Mouse (Mus musculus) spleen, embryonic (tissue): Measurements from ENCODE around the gene Os9.

Experiments used
- CTCF ChIA-PET: fragments of 350-600 bp; sonication (Branson Sonifier 250); formaldehyde crosslinking; loops from one replicate; lab custom pipeline; 2022; lab: Charles Lee

Gene Os9

DNA sequence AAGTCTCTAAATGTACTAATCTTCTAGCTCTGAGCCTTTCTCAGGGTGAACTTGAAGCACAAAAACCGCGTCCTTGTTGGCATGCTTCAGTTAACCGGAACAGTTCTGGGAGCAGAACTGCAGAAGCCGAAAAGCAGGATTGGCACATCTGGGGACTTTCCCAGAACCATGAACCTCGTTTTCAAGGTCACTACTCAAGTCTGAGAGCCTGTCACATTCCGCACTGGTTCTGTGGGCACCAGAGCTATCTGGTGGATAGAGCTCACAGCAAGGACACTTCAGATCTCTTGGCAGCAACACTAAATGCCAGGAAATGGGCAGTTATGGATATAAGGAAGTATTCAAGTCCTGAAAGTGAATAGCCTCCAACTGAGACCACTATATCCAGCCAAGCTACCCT lies 26.2 kb upstream of the Os9 start:
- CTCF ChIA-PET, result no interaction called here

DNA sequence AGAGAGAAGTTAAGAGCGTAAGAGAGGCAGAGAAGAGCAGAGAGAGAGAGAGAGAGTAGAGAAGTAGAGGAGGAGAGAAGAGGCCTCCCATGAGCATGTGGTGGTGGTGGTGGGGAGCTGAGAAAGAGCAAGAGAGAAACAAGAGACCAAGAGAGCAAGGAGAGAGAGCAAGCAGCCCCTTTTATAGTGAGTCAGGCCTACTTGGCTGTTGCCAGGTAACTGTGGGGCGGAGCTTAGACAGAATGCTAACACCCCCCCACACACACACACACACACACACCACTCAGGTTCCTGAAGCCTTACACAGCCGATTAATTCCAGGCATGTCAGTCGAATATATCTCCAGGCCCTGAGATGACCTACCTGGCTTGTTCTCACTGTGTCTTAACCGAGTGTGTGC lies 24.4 kb upstream of the Os9 start:
- CTCF ChIA-PET, result interaction anchor here (0.6 to 0.7 kb wide), 3 partner anchors 16 to 80 kb away, joined by 3 to 4 read pairs (median 3); no protein-coding TSS in a partner anchor

DNA sequence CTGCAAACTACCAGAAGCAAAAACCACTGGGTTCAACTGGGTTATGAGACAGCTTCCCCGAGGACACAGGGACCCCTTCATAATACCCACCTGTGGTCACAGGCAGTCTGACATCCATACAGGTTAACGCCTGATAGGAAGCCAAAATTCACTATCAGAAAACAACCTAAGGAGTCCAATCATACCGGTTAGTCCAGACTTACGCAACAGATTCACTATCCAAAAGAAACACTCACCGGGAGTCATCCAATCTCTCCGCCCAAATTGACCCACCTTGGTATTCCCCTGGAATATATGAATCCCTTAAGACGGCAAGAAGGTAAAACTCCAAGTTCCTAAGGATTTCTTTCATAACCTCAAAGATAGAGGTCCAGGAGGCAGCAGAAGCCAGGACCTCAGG lies 23.6 kb upstream of the Os9 start:
- CTCF ChIA-PET, result no interaction called here

DNA sequence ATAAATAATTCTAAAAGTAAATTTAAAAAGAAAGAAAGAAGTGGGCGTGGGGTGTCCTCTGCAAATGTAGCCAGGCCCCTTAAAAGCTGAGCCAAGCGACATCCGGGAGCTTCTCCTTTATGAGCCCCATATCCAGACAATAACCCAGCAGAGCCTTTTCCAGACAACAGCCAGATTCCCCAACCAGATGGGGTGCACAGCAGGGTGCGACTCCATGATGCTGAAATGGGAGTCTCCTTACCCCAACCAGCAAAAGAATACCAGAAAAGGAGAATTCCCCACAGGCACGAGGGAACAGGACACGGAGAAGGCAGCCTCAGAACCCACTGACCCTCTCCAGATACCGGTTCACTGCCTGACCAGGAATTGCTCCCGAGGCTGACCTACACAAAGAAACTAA lies 22.3 kb upstream of the Os9 start:
- CTCF ChIA-PET, result interaction anchor here (0.5 to 0.7 kb wide), 4 partner anchors 23 to 990 kb away, joined by 3 to 18 read pairs (median 6); no protein-coding TSS in a partner anchor

DNA sequence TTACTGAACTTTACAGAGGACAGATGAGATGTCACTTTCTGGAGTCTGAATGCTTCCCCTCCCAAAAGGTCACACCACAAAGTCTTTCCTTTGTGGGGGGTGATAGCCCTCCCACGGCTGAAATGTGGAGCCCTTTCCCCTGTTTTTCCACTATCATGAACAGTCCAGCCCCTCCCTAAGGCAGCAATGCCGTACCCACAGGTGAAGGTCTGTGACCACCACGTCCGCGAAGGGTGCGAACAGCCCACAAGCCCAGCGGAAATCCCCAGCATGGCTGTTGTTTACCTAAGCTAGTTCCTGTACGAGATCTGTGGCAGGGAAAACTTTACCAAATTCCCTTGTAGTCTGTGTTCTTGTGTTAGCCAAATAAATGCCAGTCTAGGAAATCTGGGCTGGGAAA lies 20.6 kb upstream of the Os9 start:
- CTCF ChIA-PET, result interaction anchor here (1.2 kb wide), 1 partner anchor 18 kb away, joined by 3 read pairs; no protein-coding TSS in a partner anchor

DNA sequence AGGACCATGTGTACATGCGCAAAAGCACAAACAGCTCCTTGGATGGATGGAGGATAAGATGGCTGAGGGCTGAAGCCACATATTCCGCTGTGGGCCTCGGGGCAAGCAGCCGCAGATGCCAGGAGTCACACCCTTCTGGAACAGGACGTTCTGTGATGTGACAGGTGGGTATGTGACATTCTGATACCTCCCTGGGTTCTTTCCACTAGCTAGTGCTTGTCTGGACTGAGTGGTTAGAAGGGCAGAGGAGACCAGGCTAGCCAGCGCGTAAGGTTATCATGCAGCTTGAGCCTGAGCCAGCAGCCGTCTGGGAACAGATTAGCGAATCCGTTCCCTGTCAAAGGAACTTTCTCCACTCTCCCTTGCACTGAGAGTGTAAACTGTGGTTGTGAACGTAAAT lies 20.0 kb upstream of the Os9 start:
- CTCF ChIA-PET, result interaction anchor here (0.5 to 1.2 kb wide), 4 partner anchors 9 to 21 kb away, joined by 3 to 5 read pairs (median 4); no protein-coding TSS in a partner anchor

DNA sequence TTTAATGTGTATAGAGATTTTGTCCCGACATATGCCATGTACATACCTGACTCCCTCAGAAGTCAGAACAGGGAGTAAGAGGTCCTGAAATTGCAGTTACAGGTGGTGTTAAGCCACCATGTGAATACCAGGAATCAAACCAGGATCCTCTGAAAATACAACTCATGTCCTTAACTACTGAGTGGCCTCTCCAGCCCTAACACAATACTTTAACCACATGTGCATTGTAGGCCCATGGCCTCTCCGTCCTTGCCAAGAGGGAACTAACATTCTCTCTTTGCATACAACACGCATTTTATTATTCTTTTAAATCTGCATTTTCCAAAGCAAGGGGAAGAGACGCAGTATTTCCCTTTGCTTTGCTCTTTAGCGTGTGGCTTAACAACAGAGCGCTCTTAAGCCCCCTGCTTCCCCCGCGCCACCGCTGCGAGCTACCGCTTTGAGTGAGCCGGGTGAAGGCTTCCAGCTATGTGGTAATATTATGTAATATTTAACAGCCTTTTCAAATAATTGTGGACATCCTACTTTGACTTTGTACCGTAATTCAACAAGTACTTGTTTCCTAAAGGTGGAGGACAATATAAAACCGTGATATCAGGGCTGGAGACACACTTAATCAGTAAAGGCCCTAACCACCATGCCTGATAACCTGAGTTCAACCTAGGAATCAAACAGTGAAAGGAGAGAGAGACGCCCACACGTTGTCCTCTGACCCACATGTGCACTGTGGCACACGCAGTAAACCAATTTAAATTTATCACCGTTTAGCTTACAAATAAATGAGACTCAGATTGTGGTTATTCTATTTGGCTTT lies 17.6 kb upstream of the Os9 start:
- CTCF ChIA-PET, result no interaction called here

DNA sequence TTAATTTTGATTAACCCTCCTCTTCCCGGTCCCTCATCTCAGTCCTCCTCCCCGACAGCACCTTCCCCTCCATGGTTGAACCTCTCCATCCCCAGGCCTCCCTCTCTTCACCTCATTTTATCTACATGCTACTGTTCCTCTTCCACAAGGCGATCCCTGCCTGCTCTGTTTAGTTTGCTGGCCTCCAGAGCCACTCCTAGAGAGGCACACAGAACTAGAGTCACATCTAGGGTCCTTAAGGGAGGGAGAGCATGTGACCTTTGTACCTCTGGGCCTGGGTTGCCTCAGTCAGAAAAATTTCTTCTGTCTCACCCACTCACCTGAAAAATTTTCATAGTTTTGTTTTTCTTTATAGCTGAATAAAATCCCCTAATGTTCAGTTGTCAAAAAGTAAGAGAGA lies 17.0 kb upstream of the Os9 start:
- CTCF ChIA-PET, result no interaction called here

DNA sequence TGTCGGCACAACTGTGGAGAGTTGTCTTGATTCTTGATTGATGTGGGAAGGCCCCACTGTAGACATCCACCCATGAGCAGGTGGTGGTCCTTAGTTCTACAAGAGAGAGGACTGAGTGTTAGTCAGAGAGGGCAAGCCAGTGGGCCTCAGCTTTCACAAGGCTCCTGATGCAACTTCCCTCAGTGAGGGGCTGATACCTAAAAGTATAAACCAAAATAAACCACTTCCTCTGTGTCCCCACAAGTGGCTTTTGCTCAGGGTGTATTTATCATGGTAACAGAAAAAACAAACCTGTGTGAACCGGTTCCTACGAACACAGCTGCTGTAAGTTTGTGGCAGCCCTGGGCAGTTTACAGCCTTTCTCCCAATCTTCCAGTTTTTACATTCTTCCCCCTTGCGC lies 15.6 kb upstream of the Os9 start:
- CTCF ChIA-PET, result no interaction called here

DNA sequence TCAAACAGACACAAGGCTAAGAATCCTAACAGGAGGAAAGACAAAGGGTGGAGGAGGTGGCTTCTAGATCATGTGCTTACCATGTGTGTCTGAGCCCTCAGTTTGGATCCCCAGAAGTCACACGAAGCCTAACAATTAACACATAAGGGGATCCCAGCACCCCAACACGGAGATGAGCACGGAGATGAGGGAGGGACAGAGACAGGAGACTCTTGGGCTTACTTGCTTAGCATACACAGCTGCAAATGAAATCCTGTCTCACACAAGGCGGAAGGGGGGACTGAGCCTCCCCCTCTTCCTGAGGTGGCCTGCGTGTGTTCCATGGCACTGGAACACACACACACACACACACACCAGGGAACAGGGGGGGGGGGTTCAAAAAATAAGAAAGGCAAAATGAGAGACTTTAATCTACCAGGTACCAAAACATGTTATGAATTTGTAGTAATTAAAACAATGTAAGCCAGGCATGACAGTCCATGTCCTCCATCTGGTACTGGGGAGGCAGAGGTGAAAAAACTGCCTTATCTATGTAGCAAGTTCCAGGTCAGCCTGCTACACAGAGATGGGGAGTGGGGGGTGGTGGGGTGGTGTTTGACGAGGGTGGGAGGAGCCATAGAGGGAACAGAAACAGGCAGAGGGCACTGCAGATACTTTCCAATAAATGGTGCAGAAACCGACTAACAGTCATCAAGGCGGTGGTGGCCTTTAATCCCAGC lies 14.3 kb upstream of the Os9 start:
- CTCF ChIA-PET, result no interaction called here

DNA sequence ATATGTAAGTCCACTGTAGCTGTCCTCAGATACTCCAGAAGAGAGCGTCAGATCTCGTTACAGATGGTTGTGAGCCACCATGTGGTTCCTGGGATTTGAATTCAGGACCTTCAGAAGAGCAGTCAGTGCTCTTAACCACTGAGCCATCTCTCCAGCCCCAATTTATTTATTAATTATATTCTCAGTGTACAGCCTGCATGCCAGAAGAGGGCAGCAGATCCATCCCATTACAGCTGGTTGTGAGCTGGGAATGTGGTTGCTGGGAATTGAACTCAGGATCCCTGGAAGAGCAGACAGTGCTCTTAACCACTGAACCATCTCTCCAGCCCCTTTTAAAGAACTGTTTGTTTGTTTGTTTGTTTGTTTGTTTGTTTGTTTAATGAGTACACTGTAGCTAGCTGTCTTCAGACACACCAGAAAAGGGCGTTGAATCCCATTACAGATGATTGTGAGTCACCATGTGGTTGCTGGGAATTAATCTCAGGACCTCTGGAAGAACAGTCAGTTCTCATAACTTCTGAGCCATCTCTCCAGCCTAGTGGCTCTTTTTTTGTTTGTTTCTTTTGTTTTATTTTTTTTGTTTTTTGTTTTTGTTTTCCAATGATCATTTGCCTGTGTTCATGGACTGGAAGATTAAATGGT lies 13.6 kb upstream of the Os9 start:
- CTCF ChIA-PET, result interaction anchor here (0.7 to 1.3 kb wide), 2 partner anchors 12 to 1188 kb away, joined by 3 to 4 read pairs; partner anchors contain the start of gene Cnpy2

DNA sequence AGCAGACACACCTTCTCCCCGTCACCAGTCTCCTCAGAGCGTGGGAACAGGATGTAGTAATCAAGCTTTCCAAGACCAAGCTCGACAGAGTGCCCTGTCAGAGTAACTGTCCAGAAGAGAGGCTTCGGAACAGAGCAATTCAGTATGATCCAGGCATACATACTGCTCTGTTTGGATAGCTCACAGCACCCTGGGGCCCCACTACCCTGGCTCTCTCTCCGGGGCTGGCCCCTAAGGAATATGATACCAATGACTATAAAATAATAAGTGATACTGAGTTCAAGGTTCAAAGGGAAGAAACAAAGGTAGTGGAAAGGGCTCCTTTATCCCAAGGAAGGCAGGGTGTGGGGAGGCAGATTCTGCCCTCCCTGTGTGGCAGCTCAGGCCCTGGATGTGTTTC lies 11.5 kb upstream of the Os9 start:
- CTCF ChIA-PET, result interaction anchor here (0.8 kb wide), 1 partner anchor 8 kb away, joined by 5 read pairs; no protein-coding TSS in a partner anchor

DNA sequence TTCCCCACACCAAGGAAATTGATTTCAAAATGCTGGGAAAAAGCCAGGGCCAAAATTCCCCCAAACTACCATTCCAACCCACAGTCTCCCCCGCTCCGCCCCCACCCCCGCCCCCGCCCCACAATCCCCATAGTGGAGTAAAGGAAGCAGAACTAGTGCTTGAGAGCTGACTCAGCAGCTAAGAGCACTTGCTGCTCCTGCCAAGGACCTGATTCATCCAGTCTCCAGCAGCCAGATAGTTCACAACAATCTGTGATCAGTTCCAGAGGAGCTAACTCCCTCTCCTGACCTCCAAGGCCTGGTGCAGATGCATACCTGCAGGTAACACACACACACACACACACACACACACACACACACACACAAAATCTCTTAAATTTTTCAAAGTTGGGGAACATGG lies 8.5 kb upstream of the Os9 start:
- CTCF ChIA-PET, result no interaction called here

DNA sequence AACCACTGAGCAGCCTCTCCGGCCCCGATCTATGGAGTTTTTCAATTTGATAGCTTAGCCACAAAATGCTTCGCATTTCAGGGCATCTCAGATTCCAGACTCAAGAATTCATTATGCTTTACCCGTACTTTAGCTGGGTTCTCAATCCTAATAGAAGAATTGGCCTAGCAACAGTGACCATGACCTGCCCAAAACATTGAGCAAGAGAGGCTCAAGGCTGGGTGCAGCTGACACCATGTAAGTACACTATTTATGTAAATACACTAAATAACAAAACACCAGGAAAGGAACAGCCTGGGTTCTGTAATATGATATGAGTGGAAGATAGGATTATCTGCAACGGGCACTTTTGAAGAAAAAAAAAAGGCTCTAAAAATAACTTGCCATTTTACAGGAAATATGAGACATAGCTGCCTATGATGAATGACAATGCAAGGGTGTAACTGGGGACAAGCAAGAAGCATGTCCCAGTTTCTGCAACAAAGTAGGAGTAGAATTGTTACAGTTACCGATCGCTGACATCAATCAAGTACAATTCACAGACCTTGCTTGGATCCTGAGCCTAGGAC lies 6.9 kb upstream of the Os9 start:
- CTCF ChIA-PET, result interaction anchor here (0.6 to 1.1 kb wide), 2 partner anchors 14 to 25 kb away, joined by 8 to 13 read pairs; no protein-coding TSS in a partner anchor

DNA sequence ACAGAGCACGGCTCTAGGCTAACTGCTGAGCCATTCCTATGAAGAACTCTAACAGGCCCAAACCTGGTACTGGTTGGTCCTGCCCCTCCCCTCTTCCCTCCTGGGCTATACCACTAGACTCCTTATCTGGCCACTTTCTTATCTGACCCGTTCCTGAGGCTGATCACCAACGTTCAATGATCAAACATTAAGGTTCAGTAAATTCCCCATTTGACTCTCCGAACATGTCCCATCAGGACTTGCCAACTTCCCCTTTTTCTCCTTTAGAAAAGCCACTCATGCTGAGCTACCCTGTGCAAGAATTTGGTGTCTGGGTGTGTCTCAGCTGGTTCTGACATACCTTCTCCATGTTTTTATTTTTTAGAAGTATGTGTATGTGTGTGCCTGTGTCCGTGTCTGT lies 5.6 kb upstream of the Os9 start:
- CTCF ChIA-PET, result no interaction called here

DNA sequence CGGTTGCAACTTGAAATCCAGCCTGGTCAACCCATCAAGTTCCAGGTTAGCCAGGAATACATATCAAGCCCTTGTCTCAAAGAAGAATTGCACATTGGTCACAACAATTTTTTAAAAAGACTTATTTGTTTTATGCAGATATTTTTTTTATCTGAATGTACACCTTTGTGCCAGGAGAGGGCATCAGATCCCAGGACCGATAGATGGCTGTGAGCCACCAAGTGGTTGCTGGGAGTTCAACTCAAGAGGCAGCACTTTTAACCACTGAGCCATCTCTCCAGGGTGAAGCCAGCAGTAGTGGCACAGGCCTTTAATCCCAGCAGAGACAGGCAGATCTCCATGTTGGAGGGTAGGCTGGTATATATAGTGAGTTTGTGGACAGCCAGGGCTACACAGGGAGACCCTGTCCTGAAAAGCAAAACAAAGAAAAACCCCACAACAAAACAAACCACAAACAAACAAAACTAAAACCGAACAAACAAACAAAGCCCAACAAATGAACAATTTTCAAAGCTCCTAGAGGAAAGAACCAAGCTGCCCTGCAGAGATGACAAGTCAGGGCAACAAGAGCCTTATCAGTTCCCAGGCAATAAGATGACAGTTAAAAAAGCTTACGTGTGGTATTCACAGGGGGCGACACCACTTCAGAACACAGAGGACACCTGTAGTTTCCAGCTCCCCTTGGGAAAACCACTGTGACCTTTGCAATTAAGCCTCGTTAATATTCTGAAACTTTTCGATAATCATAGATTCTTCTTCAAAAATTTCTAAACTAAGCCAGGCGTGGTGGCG lies 4.5 kb upstream of the Os9 start:
- CTCF ChIA-PET, result interaction anchor here (1.3 to 1.7 kb wide), 2 partner anchors 46 to 48 kb away, joined by 6 to 11 read pairs; no protein-coding TSS in a partner anchor

DNA sequence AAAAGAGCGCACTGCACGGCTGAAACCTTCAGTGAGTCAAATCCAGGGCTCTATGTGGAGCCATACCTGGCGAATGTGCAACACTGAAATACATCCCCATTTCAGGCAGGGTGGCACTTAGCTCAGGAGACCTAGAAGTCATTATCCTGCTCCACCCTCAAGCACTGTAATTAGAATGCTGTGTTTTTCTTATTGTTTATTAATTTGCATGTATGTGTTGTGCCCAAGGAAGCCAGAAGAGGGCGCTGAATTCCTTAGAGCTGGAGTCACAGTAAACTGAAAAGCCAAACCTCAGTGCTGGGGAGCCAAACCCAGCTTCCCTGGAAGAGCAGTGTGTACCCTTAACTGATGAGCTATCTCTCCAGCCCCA lies 2.5 kb upstream of the Os9 start:
- CTCF ChIA-PET, result interaction anchor here (0.7 to 1.5 kb wide), 4 partner anchors 9 to 47 kb away, joined by 3 to 7 read pairs (median 4); no protein-coding TSS in a partner anchor

DNA sequence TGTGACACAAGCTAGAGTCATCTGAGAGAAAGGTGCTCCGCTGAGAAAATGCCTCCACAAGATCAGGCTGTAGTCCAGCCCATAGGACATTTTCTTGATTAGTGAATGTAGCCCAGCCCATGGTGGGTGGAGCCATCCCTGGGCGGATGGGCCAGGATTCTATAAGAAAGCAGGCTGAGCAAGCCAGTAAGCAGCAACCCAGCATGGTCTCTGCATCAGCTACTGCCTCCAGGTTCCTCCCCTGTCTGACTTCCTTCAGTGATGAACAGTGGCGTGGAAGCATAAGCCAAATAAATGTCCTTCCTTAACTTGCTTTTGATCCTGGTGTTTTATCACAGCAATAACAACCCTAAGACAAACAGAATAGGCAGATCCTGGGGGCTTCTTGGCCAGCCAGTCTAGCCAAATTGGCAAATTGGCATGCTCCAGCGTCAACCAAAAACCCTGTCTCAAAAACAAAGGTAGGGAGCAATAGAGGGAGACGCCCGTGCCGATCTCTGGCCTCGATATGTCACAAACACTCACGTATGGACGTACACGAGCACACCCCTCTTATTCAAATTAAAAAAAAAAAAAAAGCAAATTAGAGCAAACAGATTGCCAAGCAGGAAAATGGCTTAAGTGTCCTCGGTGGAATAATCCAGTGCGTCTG lies 2.0 kb upstream of the Os9 start:
- CTCF ChIA-PET, result interaction anchor here (0.7 to 1.2 kb wide), 4 partner anchors 9 to 48 kb away, joined by 4 to 7 read pairs (median 4); no protein-coding TSS in a partner anchor

DNA sequence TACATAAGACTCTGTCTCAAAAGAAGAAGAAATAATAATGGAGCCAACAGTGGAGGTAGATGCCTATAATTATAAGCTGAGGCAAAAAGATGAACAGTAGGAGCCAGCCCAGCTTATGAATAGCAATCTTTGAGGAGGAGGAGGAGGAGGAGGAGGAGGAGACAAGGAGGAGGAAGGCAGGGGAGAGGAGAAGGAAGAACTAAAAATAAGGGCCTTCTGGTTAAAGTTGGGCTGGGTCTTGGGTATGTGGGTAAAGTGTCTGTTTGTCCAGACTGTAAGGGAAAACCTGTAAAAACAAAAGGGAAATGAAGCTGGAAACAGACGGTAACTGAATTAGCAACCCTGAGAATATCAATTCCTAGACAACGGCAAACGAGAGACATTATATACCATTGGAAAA lies 1.1 kb upstream of the Os9 start:
- CTCF ChIA-PET, result interaction anchor here (1.0 kb wide), 1 partner anchor 12 kb away, joined by 4 read pairs; no protein-coding TSS in a partner anchor
